Mouse (Mus musculus) ES-E14 (cell line): ENCODE results near the gene Large2. TPM values are rescaled to one million over a fixed set of nuclear protein-coding genes. Genes with fewer than 3 reads are reported as not detected.
A peak's percentile ranks its signal among the peaks of the same experiment; 100 is the strongest.

Source experiments
- DNase-seq: peaks from one replicate; pipeline ENCODE4 v3.0.0-alpha.2; 2013; ENCODE audit warnings: low read depth, low spot score
- H3K27ac ChIP-seq: 2 replicates; pipeline ENCODE4 v1.5.1; 2012; ENCODE audit warnings: low read depth, mild to moderate bottlenecking, low read length, moderate library complexity, mixed read lengths; ENCODE audit not compliant: poor library complexity, insufficient read depth, severe bottlenecking
- H3K36me3 ChIP-seq: 2 replicates; pipeline ENCODE4 v1.6.1; 2012; ENCODE audit warnings: mild to moderate bottlenecking, low read length, moderate library complexity, mixed read lengths; ENCODE audit not compliant: control insufficient read depth, poor library complexity, insufficient read depth, severe bottlenecking
- H3K4me1 ChIP-seq, 2 experiments: fragments of 150-350 bp in 1 of 2; sonication (generic) in 1 of 2; 2 replicates each; pipeline ENCODE4 v1.6.1; 2012; ENCODE audit warnings: low read length in 2 of 2, mild to moderate bottlenecking in 1 of 2, mixed read lengths in 1 of 2; ENCODE audit not compliant: control insufficient read depth in 2 of 2, insufficient read depth in 2 of 2, poor library complexity in 1 of 2
- H3K4me3 ChIP-seq, 2 experiments: fragments of 150-350 bp in 1 of 2; sonication (generic) in 1 of 2; 2 replicates each; pipeline ENCODE4 v1.5.1; 2012; ENCODE audit warnings: low read length in 2 of 2, low read depth in 1 of 2, mild to moderate bottlenecking in 1 of 2, mixed read lengths in 1 of 2; ENCODE audit not compliant: insufficient read depth in 1 of 2, poor library complexity in 1 of 2, severe bottlenecking in 1 of 2
- H3K9ac ChIP-seq: 2 replicates; pipeline ENCODE4 v1.6.1; 2012; ENCODE audit warnings: low read depth, mild to moderate bottlenecking, low read length, mixed read lengths; ENCODE audit not compliant: poor library complexity, insufficient read depth, severe bottlenecking
- H3K9me3 ChIP-seq: fragments of 150-350 bp; sonication (generic); 2 replicates; pipeline ENCODE4 v1.6.1; 2012; ENCODE audit warnings: low read depth, mild to moderate bottlenecking, low read length; ENCODE audit not compliant: control insufficient read depth, insufficient read depth
- CHD2 ChIP-seq: IDR thresholded peaks from 2 replicates; pipeline ENCODE4 v1.6.1; 2014; ENCODE audit warnings: mild to moderate bottlenecking, low read depth, low read length, inconsistent platforms
- HCFC1 ChIP-seq: IDR thresholded peaks from 2 replicates; pipeline ENCODE4 v1.6.1; 2012; ENCODE audit warnings: low read length, inconsistent platforms, borderline replicate concordance; ENCODE audit not compliant: insufficient read depth
- MAFK ChIP-seq: IDR thresholded peaks from 2 replicates; pipeline ENCODE4 v1.6.1; 2014; ENCODE audit warnings: mild to moderate bottlenecking, low read depth, low read length, inconsistent platforms; ENCODE audit not compliant: insufficient read depth
- ZC3H11A ChIP-seq: IDR thresholded peaks from 2 replicates; pipeline ENCODE4 v1.6.1; 2012; ENCODE audit warnings: low read depth, mild to moderate bottlenecking, inconsistent platforms, low read length, borderline replicate concordance
- ZNF384 ChIP-seq: IDR thresholded peaks from 2 replicates; pipeline ENCODE4 v1.6.1; 2012; ENCODE audit warnings: low read depth, low read length, inconsistent platforms
- in situ Hi-C, 2 experiments: fragments of 600-800 bp; cut with MboI; formaldehyde crosslinking; loops; one replicate each; pipeline ENCODE4 v1.15.1; 2025; ENCODE audit warnings: low sequenced_read_pairs in 2 of 2, inconsistent platforms in 1 of 2; ENCODE audit not compliant: unreplicated experiment in 2 of 2
- total RNA-seq: library from RNA; depleted of rRNA; stranded (reverse); fragments of 300-350 nt; gene quantifications from 2 replicates; pipeline ENCODE4 v1.2.3, GENCODE M21; 2012; rRNA removed

The Large2 gene
- total RNA-seq, result 10.3 and 17.5 TPM in 2 replicates

DNA sequence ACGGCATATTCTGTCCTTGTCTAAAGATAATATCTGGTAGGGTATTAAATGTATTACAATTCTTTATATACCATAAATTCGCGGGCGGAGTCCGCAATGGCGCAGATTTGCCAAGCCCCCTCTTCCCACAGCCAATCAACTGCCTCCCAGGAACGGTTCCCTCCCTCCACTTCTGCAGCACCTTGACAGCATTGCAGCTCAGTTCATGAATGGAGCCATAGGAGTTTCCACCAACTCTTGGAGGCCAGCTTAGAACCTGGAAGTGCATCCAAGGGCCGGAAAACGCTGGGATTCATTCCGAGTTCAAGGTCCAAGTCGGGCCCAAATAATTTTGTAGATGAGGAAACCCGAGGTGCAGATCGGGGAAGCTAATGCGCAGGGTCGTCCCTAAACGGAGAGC, at the start of gene Large2, which contains the start of gene Pex16:
Large2 (minus strand) TSS at position 356 of the 400 bp plus-strand sequence.
Pex16 (plus strand) TSS at position 163 of the 400 bp plus-strand sequence.
- in situ Hi-C loops, result no loop called here
- peak within 1 kb of the TSS; percentile 79 for H3K9ac ChIP-seq
- no peak within 1 kb of the TSS for H3K27ac ChIP-seq
- TF ChIP-seq ZNF384, result no peak
- no peak for TF ChIP-seq ZC3H11A
- no peak for TF ChIP-seq HCFC1
- TF ChIP-seq CHD2, result no peak
- TF ChIP-seq MAFK, result no peak
- peaks cover 2 to 29% of the 10 kb centered on the region in 2 experiments; a peak in 3 of 4 replicates for H3K4me1 ChIP-seq
- peak within 1 kb of the TSS; percentile 82 to 88 for H3K4me3 ChIP-seq
- H3K36me3 ChIP-seq, result peaks cover 8% of the 10 kb centered on the region; the same call in 1 of the 2 replicates
- H3K9me3 ChIP-seq, result no peaks in the 10 kb centered on the region
- DNase-seq, result no peak

DNA sequence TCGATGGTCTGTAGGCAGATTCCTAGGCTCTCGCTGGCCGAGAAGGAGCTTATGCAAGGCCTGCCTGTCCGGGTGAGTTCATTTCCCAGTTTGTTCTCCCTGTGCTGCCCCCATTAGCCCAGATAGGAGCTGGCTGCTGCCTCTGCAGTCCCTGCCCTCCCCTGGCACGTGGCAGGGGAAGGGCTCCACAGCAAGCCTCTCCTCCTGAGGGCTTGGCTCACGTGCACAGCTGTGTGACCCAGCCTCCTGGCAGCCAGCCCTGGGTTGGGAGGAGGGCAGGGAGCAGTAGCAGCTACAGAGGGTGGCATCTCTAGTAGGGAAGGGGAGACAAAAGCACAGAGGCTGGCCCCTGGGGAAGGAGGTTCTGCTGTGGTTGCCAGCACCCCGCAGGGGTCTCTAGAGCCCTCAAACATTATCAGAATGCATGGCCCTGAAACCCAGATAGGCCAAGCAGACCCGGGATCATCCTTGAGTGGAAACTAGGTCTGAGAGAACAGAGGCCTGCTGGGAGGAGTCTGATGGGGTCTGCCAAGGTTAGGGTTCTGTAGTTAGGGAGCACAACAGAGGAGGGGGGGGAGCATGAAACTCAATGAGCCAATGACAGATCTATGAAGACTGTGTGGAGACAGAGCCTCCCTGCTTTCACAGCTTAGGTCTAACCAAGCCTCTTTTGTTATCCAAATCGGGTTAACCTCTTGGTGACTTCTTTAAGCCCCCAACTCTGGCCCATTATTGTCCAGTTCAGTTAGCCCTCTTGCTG, 49.2 kb upstream of the Large2 start:
- DNase-seq, result no peak
- no peak overlapping the region; the same call in 1 of the 2 replicates for H3K9ac ChIP-seq
- no peak overlapping the region for H3K4me3 ChIP-seq
- in situ Hi-C loops, result no loop called here
- peak overlapping the region; percentile 77 for H3K27ac ChIP-seq
- peaks cover 10 to 30% of the 10 kb centered on the region in 2 experiments for H3K4me1 ChIP-seq
- H3K9me3 ChIP-seq, result no peaks in the 10 kb centered on the region
- peaks cover 23% of the 10 kb centered on the region for H3K36me3 ChIP-seq
- TF ChIP-seq ZC3H11A (no peak), MAFK (no peak), ZNF384 (no peak), CHD2 (no peak), HCFC1 (no peak)

DNA sequence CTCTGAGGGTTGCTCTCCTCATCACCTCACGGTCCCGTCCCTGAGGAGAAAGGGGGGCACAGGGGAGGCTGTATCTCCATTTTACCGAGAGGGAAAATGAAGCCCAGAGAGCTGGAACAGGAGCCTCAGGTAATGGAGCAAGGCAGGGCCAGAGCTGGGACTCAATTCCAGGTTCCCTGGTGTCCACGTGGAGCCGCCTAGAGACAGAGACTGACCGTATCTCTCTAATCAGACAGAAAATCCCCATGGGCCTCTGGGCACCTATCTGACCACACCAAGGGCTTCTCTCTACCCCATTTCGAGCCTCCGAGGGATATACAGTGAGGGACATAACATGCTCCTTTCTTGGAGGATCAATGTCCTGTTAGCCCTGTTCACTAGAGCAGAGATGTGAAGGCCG, 48.5 kb upstream of the Large2 start:
- Histone ChIP-seq H3K4me1 (peaks cover 8 to 29% of the 10 kb centered on the region in 2 experiments), H3K9ac (peak overlapping the region; percentile 36; the same call in 1 of the 2 replicates), H3K4me3 (no peak overlapping the region), H3K27ac (0 out of 2 replicates have a peak overlapping the region, but pooled peaks have one; percentile 3), H3K36me3 (peaks cover 25% of the 10 kb centered on the region), H3K9me3 (no peaks in the 10 kb centered on the region)
- in situ Hi-C loops, result no loop called here
- TF ChIP-seq CHD2, result no peak
- TF ChIP-seq MAFK, result no peak
- DNase-seq, result no peak

DNA sequence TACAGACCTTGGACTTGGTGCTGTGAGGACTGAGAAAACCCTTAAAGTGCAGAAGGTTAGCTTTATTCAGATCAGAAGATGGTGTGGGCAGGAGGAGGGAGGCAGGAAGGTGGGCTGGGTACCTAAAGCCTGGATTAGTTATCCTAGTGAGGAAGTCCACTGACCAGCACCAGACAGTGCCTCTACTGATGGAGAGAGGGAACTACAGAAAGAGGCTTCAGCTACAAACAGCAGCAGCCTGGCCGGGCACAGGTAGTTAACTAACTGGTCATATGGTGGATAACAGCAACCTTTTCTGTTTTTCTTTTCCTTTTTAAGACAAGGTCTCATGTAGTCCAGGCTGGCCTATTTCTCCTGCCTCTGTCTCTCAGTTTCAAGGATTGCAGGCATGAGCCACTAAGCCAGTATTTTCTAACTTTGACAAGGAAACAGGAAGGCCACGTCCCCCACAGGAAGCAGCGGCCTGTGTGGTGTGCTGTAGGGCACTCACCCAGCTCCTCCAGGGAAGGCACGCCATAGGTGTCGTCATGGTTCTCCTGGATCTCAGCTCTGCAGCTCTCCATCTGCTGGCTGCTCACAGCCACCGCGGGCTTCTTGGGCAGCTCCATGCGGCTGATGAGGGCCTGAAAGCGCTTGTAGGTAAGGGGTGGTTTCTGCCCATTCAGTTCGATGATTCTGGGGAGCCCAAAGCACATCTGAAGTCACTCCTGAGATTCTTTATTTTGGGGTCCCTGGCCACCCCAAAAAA, 47.9 kb upstream of the Large2 start:
- DNase-seq, result no peak
- Histone ChIP-seq H3K9ac (peak overlapping the region; percentile 36; the same call in 1 of the 2 replicates), H3K4me3 (peak overlapping the region in 1 of 2 experiments; percentile 9; a peak in 1 of 4 replicates), H3K36me3 (peaks cover 29% of the 10 kb centered on the region), H3K27ac (no peak overlapping the region), H3K4me1 (peaks cover 8 to 26% of the 10 kb centered on the region in 2 experiments), H3K9me3 (no peaks in the 10 kb centered on the region)
- in situ Hi-C loops, result no loop called here
- TF ChIP-seq ZC3H11A (no peak), ZNF384 (no peak), HCFC1 (no peak), CHD2 (no peak), MAFK (no peak)
